In genomic region chr3:31903506-31903905, GRCm38 (mm10) we compare ENCODE assay signal across 10 mouse cellular contexts. TPM values are rescaled to one million over a fixed set of nuclear protein-coding genes. Genes with fewer than 3 reads are reported as not detected.
DNase-seq lines count a peak whose midpoint lies in the region; ATAC-seq lines count a peak whose summit lies in the region.
"Had no signal": no experiment of that assay in that cellular context is flagged by ENCODE, and none has a peak within 500 bp of the region (broad histone marks: within the 10 kb centered on the region; RNA-seq: fewer than 3 reads in every experiment).

No protein-coding gene starts in this region.

- no peak overlapping the region for H3K9ac ChIP-seq in kidney, embryonic 15.5 days
- peak overlapping the region; percentile 28 for H3K9ac ChIP-seq in midbrain, embryonic 13.5 days (replicated peaks)

- peak overlapping the region; percentile 29 for H3K4me3 ChIP-seq in kidney, embryonic 15.5 days (replicated peaks)
- H3K4me3 ChIP-seq in midbrain, embryonic 13.5 days (replicated peaks), result peak overlapping the region; percentile 50

- no peaks in the 10 kb centered on the region for H3K36me3 ChIP-seq in kidney, embryonic 15.5 days
- no peaks in the 10 kb centered on the region for H3K36me3 ChIP-seq in midbrain, embryonic 13.5 days

- peak overlapping the region; percentile 64; the same call in 1 of the 2 replicates for H3K27ac ChIP-seq in kidney, embryonic 15.5 days
- H3K27ac ChIP-seq in midbrain, embryonic 13.5 days, result no peak overlapping the region

- H3K27me3 ChIP-seq in kidney, embryonic 15.5 days, result 0 out of 2 replicates have a peak, but pooled peaks cover 5% of the 10 kb centered on the region
- peaks cover 10% of the 10 kb centered on the region; the same call in 1 of the 2 replicates for H3K27me3 ChIP-seq in midbrain, embryonic 13.5 days

- no peaks in the 10 kb centered on the region for H3K9me3 ChIP-seq in kidney, embryonic 15.5 days (replicated peaks)
- no peaks in the 10 kb centered on the region for H3K9me3 ChIP-seq in midbrain, embryonic 13.5 days

- H3K4me2 ChIP-seq in kidney, embryonic 15.5 days, result peak overlapping the region; percentile 57
- peak overlapping the region; percentile 78 for H3K4me2 ChIP-seq in midbrain, embryonic 13.5 days (replicated peaks)

- no peak for DNase-seq in kidney, adult 8-10 months
- DNase-seq in embryo, embryonic 11 days, result peak; percentile 31
- peak; percentile 3 for DNase-seq in forelimb bud, embryonic 11.5 days (ENCODE audit: low read depth, low spot score)
- DNase-seq in left cerebral cortex, adult 18-20 months (ENCODE audit: low spot score in 2 of 2), result no peak
- DNase-seq in layer of hippocampus, postnatal 14 days (ENCODE audit: low spot score in 2 of 2), result no peak

- peaks cover 35% of the 10 kb centered on the region for H3K4me1 ChIP-seq in kidney, embryonic 15.5 days
- peaks cover 28% of the 10 kb centered on the region for H3K4me1 ChIP-seq in midbrain, embryonic 13.5 days (replicated peaks)

- ATAC-seq in kidney, embryonic 15.5 days (replicated peaks; ENCODE audit: low FRiP score), result peak; percentile 68
- ATAC-seq in midbrain, embryonic 13.5 days, result peak; percentile 65; the same call in 1 of the 2 replicates
- ATAC-seq in megakaryocyte-erythroid progenitor cell, adult 5-6 weeks (replicated peaks; ENCODE audit: low FRiP score, low TSS enrichment, poor library complexity, severe bottlenecking), result no peak

- WGBS in kidney, embryonic 15.5 days, result 2% methylated on average over 9 of the region's 9 CpGs
- under 1% methylated on average over 9 of the region's 9 CpGs for WGBS in midbrain, embryonic 13.5 days

RNA-seq across cellular contexts. Expression of gene Kcnmb2, which starts 1.2 kb away (rescaled TPM):
- polyA plus RNA-seq in kidney, embryonic 15.5 days (2015; fragmentation: Nextera tagmentation; extraction: Ambion mirVana), result 2.4 and 2.5 TPM in 2 replicates
- polyA plus RNA-seq in midbrain, embryonic 13.5 days (2015; fragmentation: Nextera tagmentation; extraction: Ambion mirVana), result 6.5 and 6.9 TPM in 2 replicates
- total RNA-seq in left cerebral cortex, adult 18-20 months (2021), result 1 to 10 TPM; 4.9 to 8.5 TPM
- not detected in 2 replicates for total RNA-seq in megakaryocyte-erythroid progenitor cell, adult 5-6 weeks (2014; fragmentation: Nextera tagmentation)
- total RNA-seq in megakaryocyte-erythroid progenitor cell, adult 5-6 weeks (2017), result not detected in 2 replicates
- 1 to 10 TPM; 7.1 to 9.7 TPM for total RNA-seq in layer of hippocampus, postnatal 14 days (2021)
- total RNA-seq: common myeloid progenitor, adult 5-6 weeks; MEL had no signal

Comparison
In these comparisons a context has a peak if more than half of its experiments do, and no peak if none do; other contexts are left out.
1. DNase-seq: peak in embryo, embryonic 11 days (single experiment) and forelimb bud, embryonic 11.5 days (single experiment); none in kidney, adult 8-10 months (0 of 2), left cerebral cortex, adult 18-20 months (0 of 2) and layer of hippocampus, postnatal 14 days (0 of 2).
2. RNA of gene Kcnmb2, which starts 1.2 kb away (total RNA-seq): 7.1 to 9.7 TPM in layer of hippocampus, postnatal 14 days and 4.9 to 8.5 TPM in left cerebral cortex, adult 18-20 months; not detected in megakaryocyte-erythroid progenitor cell, adult 5-6 weeks; every median in the first group is over 4 times any median in the second.